Mouse (Mus musculus) cerebellum, adult 2 months (tissue): ENCODE measurements around the gene Tlk2.

ENCODE experiments used
- CTCF ChIP-seq: fragments of 200-500 bp; IDR thresholded peaks from 2 replicates; pipeline ENCODE4 v1.5.1; 2011; ENCODE audit warnings: low read depth, mild to moderate bottlenecking, control low read depth, low read length, moderate library complexity, borderline replicate concordance; ENCODE audit not compliant: insufficient read depth
- POLR2A ChIP-seq: fragments of 200-500 bp; IDR thresholded peaks from 2 replicates; pipeline ENCODE4 v1.6.1; 2011; ENCODE audit warnings: low read length, control low read depth, borderline replicate concordance; ENCODE audit not compliant: insufficient read depth

DNA sequence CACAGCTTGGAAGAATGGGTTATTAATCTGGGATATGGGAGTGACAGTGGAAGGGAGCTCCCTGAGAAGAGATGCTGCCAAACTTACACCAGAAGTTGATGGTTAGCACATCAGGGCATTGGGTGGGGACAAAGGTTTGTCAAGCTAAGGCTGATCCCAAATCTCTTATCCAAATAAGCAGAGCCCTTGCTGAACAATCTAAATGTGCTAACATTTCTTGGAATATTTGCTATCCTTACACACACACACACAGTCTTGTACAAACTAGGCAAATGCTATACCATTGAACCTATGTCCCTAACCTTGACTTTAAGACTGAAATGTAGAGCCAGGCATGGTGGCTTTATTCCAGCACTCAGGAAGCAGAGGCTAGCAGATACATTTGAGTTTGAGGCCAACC, 35.0 kb upstream of the Tlk2 start:
- no peak for TF ChIP-seq POLR2A
- no peak for TF ChIP-seq CTCF
